Mouse (Mus musculus): ENCODE results near the gene Arhgap30.

GRCm38 (mm10) chr1:171401821-171402220, 13.1 kb downstream of the Arhgap30 start:
- TF ChIP-seq CTCF (IDR thresholded peaks at IDR 0.05; ENCODE audit: borderline replicate concordance, control insufficient read depth, extremely low read depth, insufficient read depth, low read length, poor library complexity): no peak
- TF ChIP-seq POLR2A (IDR thresholded peaks at IDR 0.05; ENCODE audit: control insufficient read depth, extremely low read depth, insufficient read depth, low read length, poor library complexity): no peak
